Mouse (Mus musculus) brain, embryonic 18.5 days (tissue): ENCODE results near the gene Ccdc188.

Experiments used
- DNase-seq: peaks from one replicate; pipeline ENCODE4 v3.0.0-alpha.2; 2012; ENCODE audit warnings: low read depth, low spot score

The Ccdc188 gene

GRCm38 (mm10) chr16:18235389-18236065, 17.8 kb downstream of the Ccdc188 start:
- peak; percentile 46 for DNase-seq

DNA sequence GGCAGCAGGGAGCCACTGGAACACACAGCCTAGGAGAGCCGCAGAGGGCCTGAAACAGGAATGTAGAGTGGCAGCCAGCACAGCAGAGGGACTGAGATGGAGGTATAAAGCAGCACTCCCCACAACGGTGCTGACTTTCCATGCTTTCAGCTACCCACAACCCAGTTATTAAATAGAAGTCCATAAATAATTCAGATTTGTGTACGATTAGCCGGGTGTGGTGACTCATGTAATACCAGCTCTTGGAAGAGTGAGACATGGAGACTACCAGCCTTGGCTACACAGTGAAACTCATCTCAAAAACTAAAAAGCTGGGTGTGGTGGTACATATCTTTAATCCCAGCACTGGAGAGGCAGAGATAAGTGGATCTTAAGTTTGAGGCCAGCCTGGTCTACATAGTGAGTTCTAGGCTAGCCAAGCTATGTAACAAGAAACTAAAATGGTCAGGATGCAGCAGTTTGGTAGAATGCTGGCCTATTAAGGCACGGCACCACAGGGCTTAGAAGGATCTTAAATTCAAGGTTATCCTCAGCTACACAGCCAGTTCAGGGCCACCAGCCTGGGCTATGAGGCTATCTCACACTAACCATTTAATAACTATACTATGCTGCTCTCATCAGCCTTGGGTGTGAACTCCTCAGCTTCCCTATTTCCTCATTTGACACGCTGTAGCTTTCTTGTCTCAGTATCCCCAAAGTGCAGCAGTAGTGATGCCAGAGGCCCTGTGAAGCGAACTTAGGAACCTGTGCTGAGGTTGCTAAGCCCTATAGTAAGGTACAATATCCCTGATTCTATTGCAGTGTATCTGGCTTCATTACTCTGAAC, 19.2 kb downstream of the Ccdc188 start:
- DNase-seq = no peak

DNA sequence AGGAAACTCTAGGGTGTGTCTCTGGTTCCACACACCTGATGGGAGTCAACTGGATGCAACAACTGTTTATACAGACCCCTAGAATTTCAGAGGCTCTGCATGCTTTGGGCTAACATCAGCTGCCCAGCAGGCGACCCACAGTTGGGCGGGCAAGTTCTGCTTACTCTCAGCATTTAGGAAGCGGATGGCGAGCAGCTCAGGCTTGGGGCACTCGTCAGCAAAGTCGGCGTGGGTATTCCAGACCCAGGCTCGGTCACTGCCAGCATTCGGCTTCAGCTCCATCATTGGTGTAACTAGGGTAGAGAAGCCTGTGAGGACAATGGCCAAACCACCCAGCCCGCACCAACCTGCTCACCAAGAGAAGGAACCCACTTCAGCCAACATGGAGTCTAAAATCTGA, 23.9 kb downstream of the Ccdc188 start:
- no peak for DNase-seq

DNA sequence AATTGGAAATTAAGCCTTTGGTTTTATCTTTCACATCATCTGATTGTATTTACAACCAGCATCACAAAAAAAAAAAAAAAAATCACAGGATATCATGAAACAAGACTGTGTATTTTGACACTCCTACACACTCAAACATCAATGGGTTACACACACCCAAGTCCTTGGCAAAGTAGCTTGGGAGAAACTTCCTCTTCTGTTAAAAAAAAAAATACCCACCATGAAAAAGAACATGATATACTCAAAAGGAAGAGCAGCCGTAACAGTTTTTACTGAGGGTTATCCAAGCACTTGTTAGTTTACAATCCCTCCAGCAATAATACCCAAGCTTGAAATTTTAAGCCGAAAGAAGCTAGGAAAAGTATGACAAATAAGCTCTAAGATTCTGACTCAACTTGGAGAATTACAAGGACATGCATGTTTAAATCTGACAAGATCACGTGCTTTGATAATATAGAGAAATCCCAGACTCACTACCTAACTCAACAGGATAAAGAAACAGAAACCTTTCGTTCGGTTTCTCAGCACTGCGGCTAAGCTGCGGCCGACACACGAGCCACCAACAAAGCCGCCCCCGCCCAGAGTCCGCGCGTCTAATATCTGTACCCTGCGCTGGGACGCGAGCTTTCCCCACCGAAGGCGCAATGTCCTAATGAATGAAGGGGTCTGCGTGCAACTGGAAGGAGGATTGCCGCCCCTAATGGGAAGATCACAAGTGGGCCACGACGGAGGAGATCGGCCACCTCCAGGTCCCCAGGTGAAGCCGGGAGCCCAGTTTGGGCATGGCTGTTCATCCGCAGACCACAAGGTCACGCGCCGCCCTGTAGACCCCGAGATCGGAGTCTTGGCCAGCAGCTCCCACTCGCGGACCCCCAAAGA, 30.1 kb downstream of the Ccdc188 start:
- DNase-seq = no peak

DNA sequence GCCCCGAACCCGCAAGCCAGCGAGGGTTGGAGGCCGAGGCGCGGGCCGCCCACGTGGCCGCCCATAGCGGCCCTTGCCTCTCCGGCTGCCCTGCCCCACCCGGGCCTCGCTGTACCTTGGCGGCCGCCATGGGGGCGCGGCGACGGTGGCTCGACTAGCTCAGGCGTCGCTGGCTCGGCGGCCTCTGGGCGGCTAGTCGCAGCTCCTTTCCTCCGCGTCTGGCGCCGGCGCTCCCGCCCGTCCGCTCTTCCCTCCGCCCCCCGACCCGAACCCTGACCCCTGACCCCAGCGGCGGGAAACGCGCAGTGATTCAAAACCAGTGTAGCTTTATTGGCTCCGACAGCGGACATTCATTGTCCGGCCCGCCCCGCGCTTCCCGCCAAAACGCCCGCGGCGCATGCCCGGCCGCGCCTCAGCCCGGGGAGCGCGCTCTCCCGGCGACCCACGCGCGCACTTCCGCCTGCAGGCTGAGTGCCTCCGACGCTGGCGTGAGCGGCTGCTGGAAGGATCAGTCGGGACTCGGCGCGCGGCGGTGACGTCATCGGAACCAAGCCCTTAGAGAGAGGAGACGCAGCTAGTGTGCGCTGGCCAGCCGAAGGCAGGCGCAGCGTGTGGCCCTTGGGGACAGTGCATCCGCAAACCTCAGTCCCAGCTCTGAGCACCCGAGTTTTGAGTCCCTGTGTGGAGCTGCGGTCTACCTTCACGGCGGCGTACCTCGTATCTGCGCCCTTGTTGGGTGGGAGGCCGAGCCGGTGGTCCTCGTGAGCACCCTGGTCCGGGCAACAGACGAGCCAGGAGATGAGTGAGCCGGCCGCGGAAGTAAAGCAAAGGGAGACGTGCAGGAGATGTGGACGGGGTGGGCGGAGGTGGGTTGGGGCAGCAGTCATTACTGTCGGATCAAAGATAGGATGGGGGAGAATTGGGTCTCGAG, 31.0 kb downstream of the Ccdc188 start, which contains the start of the genes Trmt2a and Ranbp1:
Gene Trmt2a (plus strand): TSS at position 247 of the 931 bp plus-strand sequence.
Gene Ranbp1 (minus strand): TSS at position 300 of the 931 bp plus-strand sequence.
- peak; percentile 95 for DNase-seq

- DNase-seq = no peak
These were observed 31.8 kb downstream of the Ccdc188 start for GRCm38 (mm10) chr16:18249364-18249967.

- DNase-seq = no peak
These were observed 32.6 kb downstream of the Ccdc188 start for GRCm38 (mm10) chr16:18250231-18250630.

GRCm38 (mm10) chr16:18250828-18251790, 33.4 kb downstream of the Ccdc188 start:
- DNase-seq = no peak

DNA sequence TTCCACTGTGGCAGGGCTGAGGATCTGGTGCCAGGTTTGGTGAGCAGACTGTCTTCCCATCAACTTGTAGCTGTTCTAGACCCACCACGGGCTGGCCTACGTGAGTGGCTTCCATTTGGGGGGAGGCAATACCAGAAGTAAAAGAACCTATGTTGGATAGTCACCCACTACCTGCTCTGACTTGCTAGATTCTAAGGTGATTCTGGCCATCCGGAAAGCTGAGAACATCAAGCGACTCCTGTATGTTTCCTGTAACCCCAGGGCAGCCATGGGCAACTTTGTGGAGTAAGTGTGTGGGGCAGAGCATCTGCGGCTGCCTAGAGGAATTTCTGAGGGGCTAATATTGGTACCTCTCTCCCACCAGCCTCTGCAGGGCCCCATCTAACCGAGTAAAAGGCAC, 35.1 kb downstream of the Ccdc188 start:
- DNase-seq = no peak

DNA sequence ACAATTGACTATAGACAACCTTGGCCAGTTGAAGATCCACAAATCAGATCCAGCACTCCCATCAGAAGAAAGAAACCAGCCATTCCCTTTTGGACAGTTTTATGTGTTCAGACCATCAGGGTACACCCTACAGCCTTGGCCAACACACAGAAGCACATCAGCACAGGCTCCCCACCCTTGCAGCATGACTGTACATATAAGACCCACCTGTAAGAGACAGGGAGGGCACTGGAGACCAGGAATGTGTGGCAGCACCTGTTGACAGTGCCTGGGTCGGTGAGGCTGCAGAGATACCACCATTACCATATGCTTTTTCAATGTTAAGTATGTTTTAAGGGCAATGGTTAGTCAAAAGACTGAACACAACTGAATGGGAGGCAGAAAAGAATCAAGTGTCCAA, 36.2 kb downstream of the Ccdc188 start:
- DNase-seq = no peak

- DNase-seq = no peak
These were observed 40.5 kb downstream of the Ccdc188 start, which contains the start of gene Gm49776 for GRCm38 (mm10) chr16:18258221-18258620. Gm49776 (minus strand) TSS chr16:18258321.

- no peak for DNase-seq
These were observed 47.3 kb downstream of the Ccdc188 start for GRCm38 (mm10) chr16:18265024-18265423.

DNA sequence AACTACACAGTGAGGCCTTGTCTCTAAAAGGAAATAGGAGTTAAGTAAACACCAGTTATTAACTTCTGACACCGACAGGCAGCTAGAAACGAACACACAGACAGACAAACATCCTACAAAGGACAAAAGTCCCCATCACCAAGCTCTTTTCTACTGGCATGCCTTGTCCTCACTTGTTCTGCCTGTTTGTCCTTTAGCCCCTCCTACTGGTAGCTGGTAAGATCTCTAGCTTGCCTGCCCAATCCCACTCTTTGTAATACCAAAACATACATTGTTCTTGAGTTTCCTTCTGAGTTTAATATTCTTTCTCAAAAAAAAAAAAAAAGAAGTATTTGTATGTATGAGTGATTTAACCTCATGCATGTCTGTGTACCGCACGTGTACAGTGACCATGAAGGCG, 50.5 kb downstream of the Ccdc188 start:
- no peak for DNase-seq
